Mouse (Mus musculus): ENCODE results near the gene Nol10.

GRCm38 (mm10) chr12:17469869-17470268, 121.6 kb downstream of the Nol10 start:
- TF ChIP-seq CTCF (IDR thresholded peaks at IDR 0.05; ENCODE audit: low read depth) (no peak), EP300 (IDR thresholded peaks at IDR 0.05; ENCODE audit: low read depth) (no peak)

All from liver, postnatal 0 days (tissue).